Mouse (Mus musculus) cortical plate, adult 2 months (tissue): ENCODE measurements around the gene Fxn.

Experiments used
- CTCF ChIP-seq: fragments of 200-500 bp; IDR thresholded peaks from 2 replicates; pipeline ENCODE4 v1.5.1; 2011; ENCODE audit warnings: mild to moderate bottlenecking, control low read depth, low read length; ENCODE audit not compliant: insufficient read depth; ENCODE audit errors: extremely low read depth
- POLR2A ChIP-seq: fragments of 200-500 bp; IDR thresholded peaks from 2 replicates; pipeline ENCODE4 v1.6.1; 2011; ENCODE audit warnings: mild to moderate bottlenecking, low read length, control low read depth; ENCODE audit not compliant: insufficient read depth; ENCODE audit errors: extremely low read depth

DNA sequence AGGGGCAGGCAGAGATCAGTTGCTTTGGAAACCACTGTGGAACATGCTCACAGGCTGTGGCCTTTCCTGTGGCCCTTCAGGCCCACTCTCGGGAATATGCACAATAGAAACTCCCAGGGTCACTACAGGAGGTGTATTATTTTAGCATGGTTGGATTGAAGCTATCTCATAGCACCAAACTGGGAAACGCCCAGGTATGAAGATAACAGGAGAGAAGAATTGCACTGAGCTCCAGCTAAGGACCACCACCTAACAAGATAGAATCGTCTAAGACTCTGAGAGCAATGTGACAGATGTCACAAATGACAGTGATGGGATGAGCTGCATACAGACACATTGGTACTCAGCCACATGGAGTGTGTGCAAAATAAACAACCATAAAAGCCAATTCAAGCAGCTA, 6.1 kb downstream of the Fxn start:
- TF ChIP-seq POLR2A (no peak), CTCF (no peak)
